Mouse (Mus musculus) macrophage (primary cell): ENCODE data around the gene Map4k4. TPM values are rescaled to one million over a fixed set of nuclear protein-coding genes. Genes with fewer than 3 reads are reported as not detected.

ENCODE experiments used
- H3K27ac ChIP-seq: fragments of 350-480 bp; formaldehyde crosslinking; 2 replicates; pipeline ENCODE4 v1.9.0; 2021
- H3K36me3 ChIP-seq: fragments of 350-480 bp; formaldehyde crosslinking; 2 replicates; pipeline ENCODE4 v1.9.0; 2021; ENCODE audit errors: inconsistent target
- H3K4me3 ChIP-seq: fragments of 350-480 bp; formaldehyde crosslinking; 2 replicates; pipeline ENCODE4 v1.9.0; 2021; ENCODE audit errors: inconsistent target
- H3K79me2 ChIP-seq: fragments of 350-480 bp; formaldehyde crosslinking; 2 replicates; pipeline ENCODE4 v1.9.0; 2021; ENCODE audit errors: inconsistent target
- WGBS: methylation state at CpG from one replicate; pipeline ENCODE4 v1.1.7; 2026; ENCODE audit warnings: inconsistent platforms; ENCODE audit not compliant: missing documents; 5-methylcytosine and 5-hydroxymethylcytosine counted together
- polyA plus RNA-seq: library from polyadenylated mRNA; stranded (reverse); fragments of 250-400 nt; gene quantifications from 3 replicates; pipeline ENCODE4 v1.2.4, GENCODE M21; 2018; ENCODE audit warnings: inconsistent platforms
- total RNA-seq, 78 experiments: library from RNA; depleted of rRNA; stranded (reverse); fragments of 250-400 nt; gene quantifications; 1 replicate in 9 of 78; 2 replicates in 24 of 78; 3 replicates in 43 of 78; 4 replicates in 2 of 78; pipeline ENCODE4 v1.2.4; 2018; ENCODE audit warnings: inconsistent platforms in 56 of 78

Map4k4 gene
- 1,000 to 10,000 TPM in 2 of 26 experiments, 100 to 1,000 TPM in 24; 232 to 1,873 (median 398) TPM for total RNA-seq (2018; cell fraction: chromatin; rRNA removed)
- total RNA-seq (2018; cell fraction: cytosol; rRNA removed): 100 to 1,000 TPM in 2 of 26 experiments, 10 to 100 TPM in 24; 34.4 to 158 (median 66.4) TPM
- 100 to 1,000 TPM in 23 of 26 experiments, 10 to 100 TPM in 3; 92.2 to 545 (median 174) TPM for total RNA-seq (2018; cell fraction: nucleus; rRNA removed)
- polyA plus RNA-seq: 61.9 to 94.1 TPM (median 66.0 TPM) in 3 replicates

DNA sequence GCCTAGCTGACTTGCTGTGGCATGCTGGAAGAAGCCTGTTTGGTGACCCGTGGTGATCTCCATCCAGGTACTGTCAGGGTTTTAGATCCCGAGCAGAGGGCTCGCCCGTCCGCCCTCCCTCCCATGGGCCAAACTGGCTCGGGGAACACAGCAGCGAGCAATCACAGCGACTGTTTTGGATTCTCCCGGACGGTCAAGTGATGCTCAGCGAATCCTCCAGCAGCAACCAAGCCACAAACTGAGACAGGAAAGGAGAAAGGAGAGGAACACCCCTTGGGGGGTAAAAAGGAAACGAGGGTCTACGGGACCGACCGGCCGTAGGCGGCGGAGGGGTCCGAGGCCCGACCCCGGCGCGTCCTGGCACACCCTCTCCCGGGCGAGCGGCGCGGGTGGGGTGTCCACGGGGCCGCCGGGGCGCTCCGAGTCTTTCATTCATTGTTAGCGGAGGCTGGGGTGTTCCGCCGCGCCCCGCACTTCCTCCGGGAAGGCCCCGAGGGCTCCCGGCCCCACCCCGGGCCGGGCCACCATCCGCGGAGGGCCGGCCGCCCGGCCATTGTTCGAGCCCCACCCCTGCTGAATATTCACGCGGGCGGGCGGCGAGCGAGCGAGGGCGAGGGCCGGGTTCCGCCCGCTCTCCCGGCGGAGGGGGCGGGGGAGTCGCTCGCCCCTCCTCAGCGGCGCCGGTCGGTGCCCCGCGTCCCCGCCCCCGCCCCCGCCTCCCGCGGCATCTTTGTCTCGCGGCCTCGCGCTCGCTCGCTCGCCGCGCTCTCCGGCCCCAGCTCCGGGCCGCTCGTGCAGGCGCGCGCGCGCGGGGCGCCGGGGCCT, at the start of gene Map4k4:
Gene Map4k4, plus strand, starts transcription at position 733 of the 825 bp plus-strand sequence.
- H3K4me3 ChIP-seq: peak within 1 kb of the TSS; percentile 68
- H3K27ac ChIP-seq: peak within 1 kb of the TSS; percentile 68
- H3K36me3 ChIP-seq: no peaks in the 10 kb centered on the region
- H3K79me2 ChIP-seq: peaks cover 41% of the 10 kb centered on the region
- WGBS: 6% methylated on average over 68 of the region's 97 CpGs

DNA sequence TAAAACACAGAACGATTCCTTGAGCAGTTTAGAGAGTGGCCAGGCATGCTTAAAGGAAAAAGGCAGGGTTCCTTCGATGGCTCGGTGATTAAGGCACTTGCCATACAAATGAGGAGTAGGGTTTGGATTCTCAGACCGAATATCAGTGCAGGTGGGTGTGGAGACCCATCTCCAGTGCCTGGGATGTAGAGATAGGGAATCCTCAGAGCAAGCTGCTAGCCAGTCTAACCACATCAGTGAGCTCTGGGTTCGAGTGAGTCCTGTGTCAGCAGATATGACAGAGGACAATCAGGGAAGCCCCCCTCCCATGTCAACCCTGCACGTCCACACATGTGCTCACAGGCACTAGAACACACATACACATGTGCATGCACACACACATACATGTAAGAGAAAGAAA, 44.8 kb upstream of the Map4k4 start:
- WGBS: 87% methylated on average over 6 of the region's 6 CpGs
- no peak overlapping the region for H3K4me3 ChIP-seq

DNA sequence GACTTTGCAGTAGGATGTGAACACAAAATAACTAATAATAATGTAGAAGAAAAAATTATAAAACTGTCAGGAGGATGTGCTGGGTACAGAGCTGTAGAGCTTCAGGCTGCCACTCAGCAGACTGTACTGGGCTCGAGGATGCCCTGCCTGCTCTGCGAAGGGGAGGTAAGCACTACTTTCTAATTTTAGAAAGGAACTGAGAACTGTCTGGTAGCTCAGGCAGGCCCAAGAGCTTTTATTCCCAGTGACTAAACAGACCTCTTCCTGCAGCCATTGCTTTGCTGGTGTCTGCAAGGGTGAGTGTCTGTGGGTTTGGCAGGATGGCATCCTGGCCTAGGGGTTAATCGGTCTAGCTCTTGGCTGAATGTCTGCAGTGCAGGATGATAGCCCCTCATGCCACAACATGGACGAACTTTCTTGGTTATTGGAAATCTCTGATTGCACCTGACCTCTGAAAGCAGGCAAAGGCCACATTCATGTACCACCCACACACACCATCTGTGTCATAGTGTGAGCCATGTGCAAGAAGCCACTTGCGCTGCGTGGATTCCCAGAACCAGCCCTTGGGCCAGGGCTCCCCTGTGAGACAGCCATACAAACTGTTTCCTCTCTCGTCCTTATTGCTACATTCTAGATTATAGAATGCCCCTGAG, 43.8 kb upstream of the Map4k4 start:
- H3K79me2 ChIP-seq: no peaks in the 10 kb centered on the region
- no peak overlapping the region for H3K27ac ChIP-seq
- 71% methylated on average over 7 of the region's 7 CpGs for WGBS
- H3K4me3 ChIP-seq: no peak overlapping the region
- no peaks in the 10 kb centered on the region for H3K36me3 ChIP-seq

More for the DNA sequence above, 44.8 kb upstream of the Map4k4 start:
- H3K36me3 ChIP-seq: no peaks in the 10 kb centered on the region
- no peaks in the 10 kb centered on the region for H3K79me2 ChIP-seq
- H3K27ac ChIP-seq: no peak overlapping the region

DNA sequence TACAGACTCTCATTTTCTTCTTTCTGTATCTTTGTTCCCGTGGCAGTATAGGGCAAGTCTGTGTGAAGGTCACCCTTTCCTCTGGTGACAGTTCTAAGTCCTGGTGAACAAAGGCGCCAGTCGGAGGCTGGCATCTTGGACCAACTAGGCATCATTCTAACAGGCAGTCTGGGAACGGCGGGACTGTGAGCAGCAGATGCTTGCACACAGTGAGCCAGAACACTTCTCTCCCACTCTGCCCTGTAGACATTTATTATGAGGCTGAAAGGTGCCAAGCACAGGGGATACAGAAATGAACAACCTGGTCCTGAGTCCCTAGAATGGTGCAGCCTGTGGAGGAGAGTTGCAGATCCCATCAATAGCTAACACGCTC, 43.3 kb upstream of the Map4k4 start:
- 95% methylated on average over 6 of the region's 6 CpGs for WGBS
- Histone ChIP-seq H3K27ac (no peak overlapping the region), H3K36me3 (no peaks in the 10 kb centered on the region), H3K79me2 (no peaks in the 10 kb centered on the region), H3K4me3 (no peak overlapping the region)

DNA sequence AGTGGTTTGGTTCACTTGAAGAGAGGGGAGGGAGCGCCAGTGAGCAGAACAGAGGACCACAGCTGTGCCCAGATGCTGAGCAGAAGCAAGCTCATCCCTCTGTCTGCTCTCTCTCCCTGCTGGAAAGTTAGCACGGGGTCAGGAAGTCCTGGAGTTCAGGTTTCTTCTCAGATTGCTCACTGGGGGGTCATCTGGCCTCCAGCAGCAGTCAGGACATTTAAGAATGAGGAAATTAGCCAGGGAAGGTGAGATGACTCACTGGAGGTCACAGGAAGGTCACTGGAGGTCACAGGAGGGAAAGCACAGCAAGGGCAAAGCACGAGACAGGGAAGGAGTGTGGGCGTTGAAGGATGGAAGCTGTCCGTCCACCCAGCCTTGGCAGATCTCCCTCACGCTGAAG, 41.5 kb upstream of the Map4k4 start:
- H3K27ac ChIP-seq: no peak overlapping the region
- 64% methylated on average over 6 of the region's 6 CpGs for WGBS
- H3K4me3 ChIP-seq: no peak overlapping the region

DNA sequence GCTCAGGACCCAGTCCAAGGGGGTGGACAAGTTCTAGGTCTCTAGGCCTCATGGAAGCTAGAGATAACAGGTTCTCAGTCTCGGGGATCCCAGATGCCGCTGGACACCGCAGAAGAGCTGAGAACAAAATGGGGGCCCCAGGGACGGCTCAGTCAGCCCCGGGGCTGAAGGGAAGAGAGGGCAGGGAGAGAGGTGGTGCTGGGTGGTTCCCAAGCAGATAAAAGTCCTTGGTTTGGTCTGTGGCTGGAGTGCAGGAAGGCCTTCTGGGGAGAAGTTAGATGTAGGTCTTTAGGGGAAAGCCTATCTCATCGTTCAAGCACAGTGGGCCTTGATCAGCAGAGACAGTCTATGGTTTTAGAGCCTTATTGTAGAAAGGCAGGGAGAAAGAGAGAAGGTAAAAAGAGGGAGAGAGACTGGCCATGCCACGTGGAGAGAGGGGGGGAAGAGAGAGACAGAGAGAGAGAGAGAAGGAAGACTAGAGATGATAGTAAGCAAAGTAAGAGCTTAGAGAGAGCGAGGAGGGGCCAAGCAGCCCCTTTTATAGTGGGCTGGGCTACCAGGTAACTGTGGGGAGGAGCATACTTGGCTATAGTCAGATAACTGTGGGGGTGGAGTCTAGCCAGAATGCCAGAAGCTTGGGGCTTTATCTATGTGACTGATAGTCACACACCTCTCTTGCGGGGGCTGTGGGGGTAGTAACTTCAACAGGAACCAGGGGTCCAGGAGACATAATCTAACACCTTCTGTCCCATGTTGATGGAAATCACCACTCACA, 34.2 kb upstream of the Map4k4 start:
- 88% methylated on average over 9 of the region's 9 CpGs for WGBS
- Histone ChIP-seq H3K27ac (no peak overlapping the region), H3K79me2 (no peaks in the 10 kb centered on the region), H3K4me3 (no peak overlapping the region), H3K36me3 (no peaks in the 10 kb centered on the region)

More for the DNA sequence above, 41.5 kb upstream of the Map4k4 start:
- no peaks in the 10 kb centered on the region for H3K36me3 ChIP-seq
- H3K79me2 ChIP-seq: no peaks in the 10 kb centered on the region

DNA sequence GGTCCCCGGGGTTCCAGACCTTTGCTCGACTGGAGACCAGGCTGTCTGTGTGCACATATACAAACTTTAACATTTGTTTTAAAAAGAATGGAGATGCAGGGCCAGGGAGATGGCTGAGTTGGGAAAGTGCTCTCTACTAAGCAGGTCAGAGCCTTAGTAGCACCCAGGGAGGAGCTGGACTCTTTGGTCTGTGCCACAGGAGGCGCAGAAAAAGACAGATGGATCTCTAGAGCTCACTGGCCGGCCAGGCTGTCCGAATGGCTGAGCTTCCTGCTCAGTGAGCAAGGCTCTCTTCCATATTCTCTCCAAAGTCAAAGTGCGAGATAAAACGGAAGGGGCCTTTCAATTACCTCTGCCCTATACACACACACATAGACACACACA, 33.6 kb upstream of the Map4k4 start:
- Histone ChIP-seq H3K79me2 (no peaks in the 10 kb centered on the region), H3K27ac (no peak overlapping the region), H3K36me3 (no peaks in the 10 kb centered on the region), H3K4me3 (no peak overlapping the region)
- 88% methylated on average over 7 of the region's 7 CpGs for WGBS

DNA sequence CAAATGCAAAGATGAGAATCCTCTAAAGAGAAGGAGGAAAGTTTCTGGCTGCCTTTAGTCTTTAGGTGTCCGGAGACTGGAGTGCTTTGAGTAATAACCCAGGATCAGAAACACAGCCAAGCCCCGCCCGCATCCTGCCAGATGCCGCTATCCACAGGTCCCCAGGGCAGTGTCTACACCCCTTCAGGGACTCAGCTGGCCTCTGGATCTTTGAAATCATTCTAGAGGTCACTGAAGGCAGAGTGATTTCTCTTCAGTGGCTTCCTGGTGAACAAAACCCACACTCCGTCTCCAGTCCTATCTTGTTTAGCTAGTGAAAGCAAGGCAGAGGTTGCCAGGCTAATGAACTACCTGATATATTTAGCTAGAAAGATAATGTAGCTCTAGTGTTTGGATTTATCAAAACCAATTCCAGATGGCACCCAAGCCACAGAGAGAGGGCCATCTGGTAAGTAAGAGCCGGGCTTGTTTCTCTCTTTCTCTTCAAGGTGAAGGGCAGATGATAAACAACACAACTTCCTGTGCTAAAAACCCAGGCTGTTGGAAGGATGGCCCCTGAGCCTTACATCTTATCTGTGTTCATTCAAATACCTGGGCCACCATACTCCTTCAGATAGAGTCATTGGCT, 32.6 kb upstream of the Map4k4 start:
- no peaks in the 10 kb centered on the region for H3K36me3 ChIP-seq
- H3K27ac ChIP-seq: no peak overlapping the region
- H3K4me3 ChIP-seq: no peak overlapping the region
- H3K79me2 ChIP-seq: no peaks in the 10 kb centered on the region
- 75% methylated on average over 4 of the region's 6 CpGs for WGBS

DNA sequence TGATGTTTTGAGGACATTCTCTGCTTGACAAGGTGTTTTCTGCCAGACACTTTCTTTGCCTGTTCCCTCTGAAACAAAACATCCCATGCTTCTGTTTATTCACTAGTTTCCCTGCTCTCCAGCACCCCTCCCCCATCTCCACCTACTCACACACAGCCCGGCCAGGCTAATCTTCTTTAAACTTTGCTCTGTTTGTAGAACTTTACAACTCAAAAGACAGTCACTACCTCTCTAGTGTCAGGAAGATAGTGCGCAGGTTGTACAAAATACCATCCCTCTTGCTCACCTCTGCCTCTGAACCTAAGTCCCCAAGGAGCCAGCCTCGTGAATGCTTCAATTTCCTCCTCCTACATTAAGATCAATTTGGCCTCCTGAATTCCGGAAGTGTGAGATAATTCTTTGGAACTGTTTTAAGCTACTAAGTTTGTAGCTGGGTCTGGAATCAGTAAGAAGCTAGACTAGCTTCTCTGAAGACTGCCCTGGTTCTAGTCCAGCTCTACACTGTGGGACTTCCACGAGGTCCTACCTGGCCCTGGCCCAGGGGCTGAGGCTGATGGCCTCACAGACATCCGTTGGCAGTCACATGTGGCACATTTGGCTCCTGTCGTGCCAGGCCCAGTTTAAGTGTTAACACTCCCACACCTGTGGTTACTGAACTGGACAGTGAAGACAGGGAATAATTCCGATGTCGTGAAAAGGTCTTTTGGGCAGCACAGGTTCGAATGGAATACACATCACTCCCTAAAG, 31.7 kb upstream of the Map4k4 start:
- no peaks in the 10 kb centered on the region for H3K79me2 ChIP-seq
- 82% methylated on average over 10 of the region's 10 CpGs for WGBS
- no peak overlapping the region for H3K4me3 ChIP-seq
- H3K27ac ChIP-seq: no peak overlapping the region
- H3K36me3 ChIP-seq: no peaks in the 10 kb centered on the region

DNA sequence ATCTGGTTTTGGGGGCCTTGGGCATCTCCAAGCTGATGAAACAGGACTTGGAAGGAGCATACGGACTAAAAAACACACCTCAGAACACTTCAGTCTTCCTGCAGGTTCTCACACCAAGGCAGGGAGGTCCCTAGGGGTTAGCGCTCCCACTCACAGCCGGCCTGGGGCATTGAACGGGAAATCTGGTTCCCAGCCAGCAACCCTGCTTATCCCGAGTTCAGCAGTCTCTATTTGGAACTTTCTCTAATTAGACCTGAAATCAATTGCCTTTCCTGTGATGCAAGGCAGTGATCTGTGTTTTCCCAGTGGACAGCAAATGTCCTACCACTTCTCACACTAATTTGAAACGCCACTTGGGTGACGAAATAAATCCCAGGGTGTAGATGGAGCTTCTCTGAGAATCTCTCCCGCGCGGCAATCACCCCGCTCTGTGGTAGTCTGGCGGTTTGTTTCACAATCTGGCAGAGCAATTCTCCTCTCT, 31.0 kb upstream of the Map4k4 start:
- 76% methylated on average over 12 of the region's 12 CpGs for WGBS
- no peak overlapping the region for H3K27ac ChIP-seq

DNA sequence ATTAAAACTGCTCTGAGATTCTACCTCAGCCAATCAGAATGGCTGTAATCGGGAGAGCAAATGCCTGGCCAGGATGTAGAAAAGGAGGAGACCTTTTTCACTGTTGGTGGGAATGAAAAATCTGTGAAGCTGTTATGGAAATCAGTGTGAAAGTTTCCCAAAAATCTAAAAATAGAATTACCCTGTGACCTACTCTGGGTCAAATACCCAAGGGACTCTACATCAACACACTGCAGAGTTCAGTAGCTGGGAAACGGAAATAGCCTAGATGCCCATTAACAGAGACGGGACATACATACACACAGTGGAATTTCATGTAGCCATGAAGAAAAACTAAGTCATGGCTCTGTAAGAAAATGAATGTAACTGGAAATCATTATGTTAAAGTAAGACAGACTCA, 22.7 kb upstream of the Map4k4 start:
- WGBS: 100% methylated on average over 3 of the region's 3 CpGs
- H3K27ac ChIP-seq: no peak overlapping the region
- H3K79me2 ChIP-seq: no peaks in the 10 kb centered on the region
- no peak overlapping the region for H3K4me3 ChIP-seq
- no peaks in the 10 kb centered on the region for H3K36me3 ChIP-seq

More for the DNA sequence above, 31.0 kb upstream of the Map4k4 start:
- H3K4me3 ChIP-seq: no peak overlapping the region
- H3K79me2 ChIP-seq: no peaks in the 10 kb centered on the region
- no peaks in the 10 kb centered on the region for H3K36me3 ChIP-seq

DNA sequence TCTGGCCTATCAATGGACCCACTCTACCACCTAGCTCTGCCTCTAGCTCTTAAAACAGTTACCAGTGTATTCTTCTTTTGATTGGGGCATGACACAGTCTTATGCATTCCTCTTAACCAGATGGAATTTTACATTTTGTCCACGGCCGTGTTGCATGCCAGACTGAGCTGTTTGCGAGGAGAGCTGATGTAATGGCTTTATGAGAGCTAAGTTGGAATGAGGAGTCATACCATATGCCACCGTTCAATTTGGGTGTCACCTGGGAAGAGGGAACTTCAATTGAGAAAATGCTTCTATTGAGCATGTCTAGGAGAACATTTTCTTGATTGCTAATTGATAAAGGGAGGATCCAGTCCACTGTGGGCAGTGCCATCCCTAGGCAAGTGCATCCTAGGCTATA, 18.2 kb upstream of the Map4k4 start:
- Histone ChIP-seq H3K4me3 (no peak overlapping the region), H3K27ac (no peak overlapping the region), H3K36me3 (no peaks in the 10 kb centered on the region), H3K79me2 (no peaks in the 10 kb centered on the region)
- 95% methylated on average over 4 of the region's 4 CpGs for WGBS

DNA sequence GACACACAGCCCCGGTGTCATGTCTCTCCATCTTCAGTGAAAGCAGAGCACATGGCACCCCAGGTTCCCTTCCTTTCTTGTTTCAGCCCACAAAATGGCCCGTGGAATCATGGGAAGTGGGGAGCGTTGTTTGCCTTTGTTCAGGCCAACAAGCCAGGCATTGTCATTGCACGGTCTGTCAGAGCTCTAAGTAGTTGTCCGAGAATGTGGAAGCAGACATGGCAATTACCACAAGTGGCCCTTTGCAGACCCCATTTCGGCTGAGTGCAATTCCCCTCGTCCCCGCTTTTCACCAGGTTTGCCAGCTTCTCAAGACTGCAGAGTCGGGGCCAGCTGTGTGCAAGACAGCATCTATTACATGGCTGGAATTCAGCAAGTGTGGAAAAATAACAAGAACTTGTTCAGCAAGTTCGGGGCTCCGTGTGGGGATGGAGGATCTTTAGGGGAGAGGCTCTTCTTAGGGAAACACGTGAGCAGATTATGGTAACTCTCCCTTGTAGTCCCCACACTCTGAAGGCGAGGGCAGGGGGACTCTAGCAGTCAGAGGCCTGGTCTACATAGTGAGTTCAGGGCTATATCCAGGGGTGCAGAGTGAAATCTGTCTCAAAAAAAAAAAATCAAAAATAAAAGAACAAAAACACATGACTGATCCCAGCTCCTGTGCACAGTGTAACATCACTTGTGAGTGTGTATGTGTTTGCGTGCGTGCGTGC, 15.8 kb upstream of the Map4k4 start:
- WGBS: 92% methylated on average over 13 of the region's 16 CpGs
- no peaks in the 10 kb centered on the region for H3K79me2 ChIP-seq
- no peaks in the 10 kb centered on the region for H3K36me3 ChIP-seq
- no peak overlapping the region for H3K27ac ChIP-seq
- H3K4me3 ChIP-seq: no peak overlapping the region
